Mouse (Mus musculus): Measurements from ENCODE around the gene Zfp599.
"Not testable (repeated sequence)": the region's sequence is repeated elsewhere in the genome, so short reads cannot be mapped to it uniquely, and the experiment has no call there.

The Zfp599 gene

GRCm38 (mm10) chr9:22259184-22260091, at the start of gene Zfp599:
Gene Zfp599, minus strand, starts transcription at chr9:22259895.
- in situ Hi-C loops (cut with MboI, MseI): no loop called here

GRCm38 (mm10) chr9:22307920-22308262, 48.2 kb upstream of the Zfp599 start:
- in situ Hi-C loops (cut with MboI, MseI): not testable (repeated sequence)

DNA sequence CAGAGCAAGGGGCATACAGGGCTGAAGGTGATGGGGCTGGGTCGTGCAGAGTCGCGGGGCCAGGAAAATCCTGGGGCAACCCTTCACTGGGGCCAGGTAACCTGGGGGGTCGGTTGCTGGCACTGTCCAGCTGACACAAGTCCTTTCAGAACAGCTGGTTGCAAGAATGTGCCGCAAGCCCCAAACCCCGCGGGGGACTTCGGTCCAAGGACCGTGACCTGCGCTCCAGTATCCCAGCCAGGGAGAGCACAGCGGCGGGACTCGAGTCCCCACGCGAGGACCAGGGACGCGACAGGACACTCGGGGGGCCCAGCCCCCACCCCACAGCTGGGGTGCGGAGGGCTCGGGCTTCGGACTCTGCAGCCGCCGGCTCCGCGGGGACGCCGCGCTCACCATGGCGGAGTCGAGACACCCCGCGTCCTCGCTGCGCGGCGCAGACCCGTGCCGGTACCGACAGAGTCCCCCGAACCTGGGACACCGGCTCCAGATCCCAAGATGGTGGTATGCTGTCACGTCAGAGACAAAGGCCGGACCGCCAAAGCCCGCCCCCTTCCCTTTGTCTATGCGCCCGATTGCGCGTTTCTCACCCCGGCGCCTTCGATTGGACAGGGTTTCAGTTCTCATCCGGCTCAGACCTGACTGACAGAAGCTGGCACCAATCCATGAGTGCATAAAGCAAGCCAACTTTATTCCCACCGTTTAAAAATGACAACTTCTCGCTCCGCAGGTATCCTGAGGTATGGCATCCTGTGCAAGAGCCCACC, 47.6 kb upstream of the Zfp599 start, which contains the start of gene Zfp810:
Zfp810 (minus strand) TSS at position 493 of the 764 bp plus-strand sequence.
- in situ Hi-C loops (cut with MboI, MseI): no loop called here

DNA sequence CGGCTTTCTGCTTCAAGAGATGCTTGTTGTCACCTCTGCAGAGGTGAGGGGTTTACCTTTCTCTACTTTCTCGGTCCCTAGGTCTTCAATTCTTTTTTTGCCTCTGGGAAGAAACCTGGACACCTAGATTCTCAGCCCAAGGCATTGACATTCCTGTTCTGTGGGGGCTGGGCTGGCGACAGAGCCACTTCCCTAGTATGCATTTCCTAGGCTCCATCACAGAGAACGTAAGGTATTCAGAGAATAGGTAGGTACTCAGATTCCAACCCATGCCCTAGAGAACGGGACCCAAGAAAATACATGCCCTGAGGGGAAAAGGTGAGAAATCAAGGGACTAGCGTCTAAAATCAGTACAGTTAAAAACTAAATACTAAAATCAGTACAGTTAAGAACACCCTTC, 47.0 kb upstream of the Zfp599 start:
- in situ Hi-C loops (cut with MboI, MseI): no loop called here

GRCm38 (mm10) chr9:22302199-22302598, 42.5 kb upstream of the Zfp599 start:
- in situ Hi-C loops (cut with MboI, MseI): no loop called here

DNA sequence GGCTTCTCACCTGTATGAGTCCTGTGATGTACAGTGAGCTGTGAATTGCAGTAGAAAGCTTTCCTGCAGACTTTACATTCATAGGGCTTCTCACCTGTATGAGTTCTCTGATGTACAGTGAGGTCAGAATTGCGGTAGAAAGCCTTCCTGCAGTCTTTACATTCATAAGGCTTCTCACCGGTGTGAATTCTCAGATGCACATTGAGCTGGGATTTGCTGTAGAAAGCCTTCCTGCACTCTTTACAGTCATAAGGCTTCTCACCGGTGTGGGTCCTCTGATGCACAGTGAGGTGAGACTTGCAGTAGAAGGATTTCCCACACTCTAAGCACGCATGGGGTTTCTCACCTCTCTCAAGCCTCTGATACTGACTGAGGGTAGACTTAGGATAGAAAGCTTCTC, 19.0 kb upstream of the Zfp599 start:
- in situ Hi-C loops (cut with MboI, MseI): no loop called here

DNA sequence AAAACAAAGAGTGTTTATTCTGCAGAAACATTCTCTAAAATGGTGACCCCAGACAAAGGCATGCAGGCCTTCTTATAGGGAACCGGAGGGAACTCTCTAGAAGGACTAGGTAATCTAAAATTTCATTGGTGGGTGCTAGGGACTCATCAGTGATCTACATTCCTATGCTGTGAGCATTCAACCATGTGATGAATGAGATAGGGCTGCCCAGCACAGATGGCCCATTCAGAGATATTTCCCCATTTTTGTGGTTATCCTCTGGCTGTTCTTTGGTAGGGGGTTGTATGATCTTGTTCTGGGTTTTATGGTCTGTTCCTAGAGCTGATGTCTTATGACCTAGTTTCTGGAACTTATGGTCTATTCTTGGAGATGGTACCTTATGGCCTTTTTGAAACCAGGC, 9.2 kb upstream of the Zfp599 start:
- in situ Hi-C loops (cut with MboI, MseI): no loop called here

DNA sequence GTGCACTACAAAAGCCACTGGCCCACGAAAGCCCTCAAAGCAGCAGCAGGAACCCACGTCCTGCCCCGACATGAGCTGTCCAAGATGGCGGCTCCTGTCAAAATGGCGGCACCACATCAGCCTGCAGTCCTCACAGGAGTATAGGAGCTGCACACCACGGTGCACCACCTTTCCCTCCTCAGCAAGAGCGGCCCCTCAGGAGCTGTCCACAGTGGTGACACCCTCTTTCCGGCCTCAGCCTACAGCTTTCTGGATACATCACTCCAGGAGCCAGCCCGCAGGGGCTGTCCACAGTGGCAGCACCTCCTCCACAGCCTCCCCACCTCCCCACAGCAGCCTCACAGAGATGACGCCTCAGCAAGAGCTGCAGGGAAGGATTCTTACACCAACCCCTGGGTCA, 2.9 kb upstream of the Zfp599 start:
- in situ Hi-C loops (cut with MboI, MseI): no loop called here

DNA sequence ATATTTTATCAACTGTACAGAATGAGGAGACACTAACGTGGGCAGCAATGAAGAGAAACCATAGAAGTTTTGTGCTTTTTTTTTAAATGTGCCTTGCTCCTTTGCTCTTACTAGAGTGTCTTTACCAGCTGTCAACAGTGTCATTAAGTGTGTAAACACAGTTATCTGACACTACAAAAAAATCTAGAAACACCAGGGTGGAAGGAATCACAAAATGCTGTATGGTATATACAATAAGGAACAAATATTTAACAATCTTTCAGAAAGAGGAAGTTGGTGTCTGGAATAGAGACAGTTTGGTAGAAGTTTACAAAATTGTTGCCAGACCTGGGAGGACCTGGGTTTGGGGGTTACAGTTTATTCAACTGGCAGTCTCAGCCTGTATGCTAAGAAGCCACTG, 1.9 kb upstream of the Zfp599 start:
- in situ Hi-C loops (cut with MboI, MseI): no loop called here

- in situ Hi-C loops (cut with MboI, MseI): no loop called here
Observed at GRCm38 (mm10) chr9:22260092-22260422, 362 bp upstream of the Zfp599 start.

GRCm38 (mm10) chr9:22258784-22259183, 911 bp downstream of the Zfp599 start:
- in situ Hi-C loops (cut with MboI, MseI): no loop called here

DNA sequence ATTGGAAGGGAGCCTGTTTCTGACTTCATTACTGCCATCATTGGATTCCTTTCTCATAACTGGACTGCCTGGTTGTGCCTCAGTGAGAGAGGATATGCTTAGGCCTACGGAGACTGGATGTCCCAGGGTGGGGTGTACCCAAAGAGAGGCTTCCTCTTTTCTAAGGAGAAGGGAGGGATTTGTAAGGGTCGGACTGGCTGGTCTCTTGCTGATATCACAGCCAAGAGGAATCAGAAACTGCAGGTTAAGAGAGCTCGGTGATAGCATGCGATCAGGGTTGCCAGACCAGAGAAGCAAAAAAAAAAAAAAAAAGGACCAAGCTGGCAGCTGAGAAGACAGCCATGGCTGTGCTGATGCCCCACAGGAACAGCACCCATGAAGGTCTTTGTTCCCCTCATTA, 3.1 kb downstream of the Zfp599 start:
- in situ Hi-C loops (cut with MboI, MseI): no loop called here

DNA sequence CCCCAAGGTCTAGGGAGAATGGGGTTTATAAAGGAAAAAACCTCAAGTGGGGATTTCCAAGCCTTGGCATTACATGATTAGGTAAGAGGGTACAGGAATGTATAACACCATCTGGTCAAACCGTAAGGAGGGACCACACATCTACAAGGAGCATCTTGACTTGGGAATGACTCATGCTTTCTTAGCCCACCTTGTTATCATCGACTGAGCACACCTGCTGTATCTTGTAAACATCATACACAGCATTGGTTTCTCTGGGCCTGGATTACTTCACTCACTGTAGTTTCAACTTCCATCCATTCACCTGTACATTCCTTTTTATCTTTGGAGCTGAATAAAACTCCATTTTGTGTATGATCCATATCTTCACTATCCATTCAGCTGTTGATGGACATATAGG, 15.5 kb downstream of the Zfp599 start:
- in situ Hi-C loops (cut with MboI, MseI): no loop called here

GRCm38 (mm10) chr9:22240001-22240400, 19.7 kb downstream of the Zfp599 start:
- in situ Hi-C loops (cut with MboI, MseI): no loop called here

DNA sequence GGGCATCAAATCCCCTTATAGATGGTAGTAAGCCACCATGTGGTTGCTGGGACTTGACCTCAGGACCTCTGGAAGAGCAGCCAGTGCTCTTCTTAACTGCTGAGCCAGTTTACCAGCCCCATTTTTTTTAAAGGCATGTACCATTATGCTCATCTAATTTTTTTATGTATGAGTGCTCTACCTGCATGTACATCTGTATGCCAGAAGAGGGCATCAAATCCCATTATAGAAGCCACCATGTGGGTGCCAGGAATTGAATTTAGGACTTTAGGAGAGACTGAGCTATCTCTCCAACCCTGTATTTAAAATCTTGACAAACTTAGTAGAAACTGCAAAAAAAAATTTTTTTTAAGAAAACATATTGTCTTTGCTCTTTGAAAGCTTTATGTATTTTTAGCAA, 29.1 kb downstream of the Zfp599 start:
- in situ Hi-C loops (cut with MboI, MseI): no loop called here

- in situ Hi-C loops (cut with MboI, MseI): no loop called here
Observed at GRCm38 (mm10) chr9:22230061-22230460, 29.6 kb downstream of the Zfp599 start.

DNA sequence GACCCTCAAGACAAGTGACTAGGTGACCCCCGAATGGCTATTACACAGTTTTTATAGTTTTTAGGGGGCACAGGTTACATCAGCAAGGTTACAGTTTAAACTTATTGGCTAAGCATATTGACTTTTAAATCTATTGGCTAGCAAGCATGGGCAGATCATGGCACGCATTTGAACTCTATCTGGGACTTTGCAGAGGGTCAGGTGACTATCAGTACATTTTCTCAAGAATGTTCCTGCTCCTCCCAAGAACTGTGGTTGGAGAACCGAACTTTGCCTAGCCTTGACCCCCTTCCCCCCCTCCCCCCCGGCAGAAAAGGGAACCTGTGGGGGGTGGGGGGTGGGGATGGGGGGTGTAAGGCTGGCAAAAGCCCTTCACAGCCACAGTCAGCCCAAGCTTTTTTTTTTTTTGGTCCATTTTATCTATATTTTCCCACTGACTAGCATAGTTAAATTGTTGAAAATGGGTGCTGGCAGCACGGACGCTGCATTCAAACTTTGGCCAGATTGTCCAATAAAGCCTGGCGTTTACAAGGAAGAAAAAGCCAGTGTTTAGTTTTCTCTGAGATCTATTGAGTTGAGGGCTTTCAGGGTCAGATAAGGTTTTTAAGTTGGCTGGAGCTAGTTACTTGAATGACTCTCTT, 30.2 kb downstream of the Zfp599 start:
- in situ Hi-C loops (cut with MboI, MseI): loop anchor here (10.0 kb wide), 1 partner anchor 1195 kb away; the partner anchor contains the start of gene Icam5

DNA sequence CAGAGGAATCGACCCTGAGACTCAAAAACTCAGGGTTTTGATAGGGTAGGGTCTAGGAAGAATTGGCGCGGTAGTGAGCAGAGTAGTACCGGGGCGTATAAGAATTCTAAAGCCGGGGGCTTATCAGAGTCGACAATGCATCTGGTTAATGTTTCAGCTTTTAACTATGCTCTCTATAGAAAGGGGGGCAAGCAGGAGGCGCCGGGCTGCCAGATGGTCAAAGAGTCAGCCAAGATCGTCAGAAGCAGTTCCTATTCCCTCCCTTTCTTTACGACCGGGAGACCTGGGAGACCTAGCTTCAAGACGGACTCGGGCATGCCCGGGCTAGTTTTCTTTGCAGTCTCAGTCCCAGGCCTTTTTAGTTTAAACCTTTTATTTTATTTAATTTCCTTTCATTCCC, 32.8 kb downstream of the Zfp599 start:
- in situ Hi-C loops (cut with MboI, MseI): loop anchor here (10.0 kb wide), 1 partner anchor 1192 kb away; the partner anchor contains the start of gene Icam5

DNA sequence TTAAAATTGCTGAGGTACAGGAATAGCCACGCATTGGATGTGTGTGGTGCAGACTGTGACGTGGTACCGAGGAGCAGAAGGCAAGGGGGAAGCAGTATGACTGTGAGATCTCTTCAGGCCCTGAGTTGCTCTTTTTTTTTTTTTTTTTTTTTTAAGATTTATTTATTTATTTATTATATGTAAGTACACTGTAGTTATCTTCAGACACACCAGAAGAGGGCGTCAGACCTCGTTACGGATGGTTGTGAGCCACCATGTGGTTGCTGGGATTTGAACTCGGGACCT, 33.4 kb downstream of the Zfp599 start:
- in situ Hi-C loops (cut with MboI, MseI): loop anchor here (10.0 kb wide), 1 partner anchor 1192 kb away; the partner anchor contains the start of gene Icam5

DNA sequence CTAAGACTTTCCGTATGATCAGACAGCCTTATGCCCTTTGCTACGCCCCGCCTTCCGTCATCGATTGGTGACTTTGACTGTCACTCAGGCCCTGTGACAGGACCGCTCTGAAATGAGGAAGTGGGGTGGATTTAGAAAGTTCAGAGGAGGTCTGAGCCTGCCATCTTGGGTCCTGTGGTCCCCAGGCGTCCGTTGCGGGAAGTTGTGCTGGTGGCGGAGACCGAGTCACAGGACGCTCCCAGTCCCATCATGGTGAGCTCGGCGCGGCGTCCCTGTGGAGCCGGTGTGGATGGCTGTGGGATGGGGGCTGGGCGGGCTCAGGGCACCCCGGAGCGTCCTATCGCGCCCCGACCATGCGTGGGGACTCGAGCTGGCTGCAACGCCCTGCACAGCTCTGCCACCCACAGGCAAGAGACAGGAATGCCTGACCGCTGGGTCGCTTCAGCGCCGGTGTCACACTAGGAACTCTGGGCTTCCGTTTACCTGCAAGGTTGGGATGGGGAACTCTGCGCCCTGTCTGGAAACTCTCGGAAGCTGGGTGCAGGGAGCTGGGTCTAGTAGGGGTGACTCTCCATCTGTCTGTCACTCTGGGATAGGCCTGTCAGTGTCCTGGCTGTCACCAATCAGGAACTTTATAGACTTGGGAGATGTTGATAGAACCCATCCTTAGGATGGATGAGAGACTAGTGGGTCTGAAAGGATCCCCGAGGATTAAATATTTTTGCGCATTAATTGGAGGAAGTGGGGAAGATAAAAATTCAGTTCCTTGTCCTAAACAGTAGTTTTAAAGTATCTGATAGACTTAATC, 33.9 kb downstream of the Zfp599 start, which contains the start of gene Zfp809:
Zfp809 (plus strand) TSS at position 134 of the 808 bp plus-strand sequence.
- in situ Hi-C loops (cut with MboI, MseI): loop anchor here (10.0 kb wide), 1 partner anchor 1191 kb away; the partner anchor contains the start of gene Icam5
